9 mouse cellular contexts compared by ENCODE assay signal in genomic region chr10:80692249-80693165, GRCm38 (mm10). TPM values are rescaled to one million over a fixed set of nuclear protein-coding genes. Genes with fewer than 3 reads are reported as not detected.
DNase-seq lines count a peak whose midpoint lies in the region; ATAC-seq and TF ChIP-seq lines count a peak whose summit lies in the region.
"Had no signal": no experiment of that assay in that cellular context is flagged by ENCODE, and none has a peak within 500 bp of the region (broad histone marks: within the 10 kb centered on the region; RNA-seq: fewer than 3 reads in every experiment).

No protein-coding gene starts in this region.

- no peak for ATAC-seq in heart, embryonic 11.5 days (replicated peaks; ENCODE audit: insufficient number of reproducible peaks, low FRiP score, low TSS enrichment)
- no peak for ATAC-seq in stomach, embryonic 15.5 days (ENCODE audit: insufficient read depth, low FRiP score, low read depth)
- no peak for ATAC-seq in stomach, postnatal 0 days (ENCODE audit: low FRiP score, low TSS enrichment)
- ATAC-seq in liver, embryonic 13.5 days (ENCODE audit: low read depth) = no peak
- no peak for ATAC-seq in forebrain, embryonic 14.5 days

- H3K27ac ChIP-seq in heart, embryonic 11.5 days (ENCODE audit: low read depth, low read length) = no peak overlapping the region
- H3K27ac ChIP-seq in stomach, embryonic 15.5 days = 0 out of 2 replicates have a peak overlapping the region, but pooled peaks have one; percentile 18
- H3K27ac ChIP-seq in stomach, postnatal 0 days (replicated peaks) = no peak overlapping the region
- peak overlapping the region; percentile 65 for H3K27ac ChIP-seq in liver, embryonic 13.5 days
- no peak overlapping the region for H3K27ac ChIP-seq in forebrain, embryonic 14.5 days (ENCODE audit: low read depth, low read length)
- H3K27ac ChIP-seq: embryonic facial prominence, embryonic 13.5 days had no signal

- H3K9me3 ChIP-seq in heart, embryonic 11.5 days (replicated peaks; ENCODE audit: control insufficient read depth, low read length) = no peaks in the 10 kb centered on the region
- no peaks in the 10 kb centered on the region for H3K9me3 ChIP-seq in stomach, embryonic 15.5 days
- H3K9me3 ChIP-seq in stomach, postnatal 0 days (ENCODE audit: control insufficient read depth, low read length) = no peaks in the 10 kb centered on the region
- H3K9me3 ChIP-seq in liver, embryonic 13.5 days (replicated peaks) = no peaks in the 10 kb centered on the region
- H3K9me3 ChIP-seq in forebrain, embryonic 14.5 days (replicated peaks; ENCODE audit: control insufficient read depth, low read length) = no peaks in the 10 kb centered on the region
- H3K9me3 ChIP-seq: embryonic facial prominence, embryonic 13.5 days had no signal

- DNase-seq in heart, adult 8-10 months (ENCODE audit: low spot score) = no peak
- DNase-seq in stomach, postnatal 0 days (ENCODE audit: low spot score) = no peak
- no peak for DNase-seq in liver, embryonic 13.5 days
- peak; percentile 55 to 58 for DNase-seq in thymus, postnatal 36 days
- no peak for DNase-seq in forebrain, embryonic 14.5 days (ENCODE audit: low spot score)
- no peak for DNase-seq in cerebellum, adult 11 months

- peaks cover 22% of the 10 kb centered on the region for H3K4me1 ChIP-seq in heart, embryonic 11.5 days (ENCODE audit: control insufficient read depth, insufficient read depth, low read length)
- peaks cover 9% of the 10 kb centered on the region; the same call in 1 of the 2 replicates for H3K4me1 ChIP-seq in stomach, embryonic 15.5 days
- no peaks in the 10 kb centered on the region for H3K4me1 ChIP-seq in stomach, postnatal 0 days (replicated peaks; ENCODE audit: control insufficient read depth, insufficient read depth)
- H3K4me1 ChIP-seq in liver, embryonic 13.5 days (replicated peaks) = peaks cover 62% of the 10 kb centered on the region
- H3K4me1 ChIP-seq in forebrain, embryonic 14.5 days (ENCODE audit: control insufficient read depth, insufficient read depth, low read length) = no peaks in the 10 kb centered on the region

- no peak overlapping the region for H3K4me3 ChIP-seq in heart, embryonic 11.5 days (ENCODE audit: low read depth, low read length)
- H3K4me3 ChIP-seq in stomach, embryonic 15.5 days (replicated peaks) = no peak overlapping the region
- no peak overlapping the region for H3K4me3 ChIP-seq in stomach, postnatal 0 days (ENCODE audit: low read depth, low read length)
- H3K4me3 ChIP-seq in liver, embryonic 13.5 days (replicated peaks) = no peak overlapping the region
- no peak overlapping the region for H3K4me3 ChIP-seq in forebrain, embryonic 14.5 days (ENCODE audit: low read depth, low read length)
- H3K4me3 ChIP-seq: embryonic facial prominence, embryonic 13.5 days had no signal

- no peak overlapping the region for H3K4me2 ChIP-seq in heart, embryonic 11.5 days
- no peak overlapping the region for H3K4me2 ChIP-seq in stomach, embryonic 15.5 days
- no peak overlapping the region for H3K4me2 ChIP-seq in stomach, postnatal 0 days (replicated peaks; ENCODE audit: low read depth)
- 0 out of 2 replicates have a peak overlapping the region, but pooled peaks have one; percentile 2 for H3K4me2 ChIP-seq in liver, embryonic 13.5 days
- no peak overlapping the region for H3K4me2 ChIP-seq in forebrain, embryonic 14.5 days (ENCODE audit: low read length)
- H3K4me2 ChIP-seq: embryonic facial prominence, embryonic 13.5 days had no signal

- WGBS in heart, embryonic 11.5 days (ENCODE audit: insufficient replicate concordance) = 73% methylated on average over 14 of the region's 14 CpGs
- WGBS in stomach, embryonic 15.5 days = 74% methylated on average over 14 of the region's 14 CpGs
- WGBS in stomach, postnatal 0 days = 76% methylated on average over 14 of the region's 14 CpGs
- WGBS in liver, embryonic 13.5 days (ENCODE audit: insufficient replicate concordance) = 50% methylated on average over 14 of the region's 14 CpGs
- 84% methylated on average over 14 of the region's 14 CpGs for WGBS in forebrain, embryonic 14.5 days

- peaks cover 18% of the 10 kb centered on the region for H3K36me3 ChIP-seq in heart, embryonic 11.5 days (ENCODE audit: control insufficient read depth, insufficient read depth, low read length)
- H3K36me3 ChIP-seq in stomach, embryonic 15.5 days = peaks cover 14% of the 10 kb centered on the region
- H3K36me3 ChIP-seq in stomach, postnatal 0 days (ENCODE audit: control insufficient read depth, insufficient read depth, low read length) = peaks cover 15% of the 10 kb centered on the region
- peaks cover 54% of the 10 kb centered on the region for H3K36me3 ChIP-seq in liver, embryonic 13.5 days
- peaks cover 48% of the 10 kb centered on the region for H3K36me3 ChIP-seq in forebrain, embryonic 14.5 days (ENCODE audit: control insufficient read depth, insufficient read depth, low read length)

- no peak for TF ChIP-seq EP300 in stomach, postnatal 0 days (optimal IDR thresholded peaks at IDR 0.05)

- no peak for TF ChIP-seq CTCF in stomach, postnatal 0 days (IDR thresholded peaks at IDR 0.05; ENCODE audit: low read depth)

- H3K9ac ChIP-seq in heart, embryonic 11.5 days (ENCODE audit: low read depth, low read length) = peak overlapping the region; percentile 39; the same call in 1 of the 2 replicates
- H3K9ac ChIP-seq in stomach, embryonic 15.5 days = no peak overlapping the region
- no peak overlapping the region for H3K9ac ChIP-seq in stomach, postnatal 0 days (ENCODE audit: low read length)
- H3K9ac ChIP-seq in liver, embryonic 13.5 days = peak overlapping the region; percentile 20; the same call in 1 of the 2 replicates
- H3K9ac ChIP-seq in forebrain, embryonic 14.5 days (ENCODE audit: low read length) = no peak overlapping the region
- H3K9ac ChIP-seq: embryonic facial prominence, embryonic 13.5 days had no signal

- H3K27me3 ChIP-seq in heart, embryonic 11.5 days (ENCODE audit: control insufficient read depth, insufficient read depth, low read length) = no peaks in the 10 kb centered on the region
- no peaks in the 10 kb centered on the region for H3K27me3 ChIP-seq in stomach, embryonic 15.5 days (replicated peaks)
- H3K27me3 ChIP-seq in stomach, postnatal 0 days (ENCODE audit: control insufficient read depth, insufficient read depth, low read length) = no peaks in the 10 kb centered on the region
- no peaks in the 10 kb centered on the region for H3K27me3 ChIP-seq in liver, embryonic 13.5 days
- no peaks in the 10 kb centered on the region for H3K27me3 ChIP-seq in forebrain, embryonic 14.5 days (replicated peaks; ENCODE audit: control insufficient read depth, insufficient read depth, low read length)
- H3K27me3 ChIP-seq: embryonic facial prominence, embryonic 13.5 days had no signal

RNA-seq across cellular contexts. Expression of gene Mob3a, which starts 9.3 kb away (rescaled TPM):
- 38.9 and 39.0 TPM in 2 replicates for polyA plus RNA-seq in heart, embryonic 11.5 days (2014; fragmentation: Nextera tagmentation; extraction: Ambion mirVana)
- 1 to 10 TPM; 3.8 to 6.0 (median 5.4) TPM for total RNA-seq in heart, adult 8-10 months (2022)
- polyA plus RNA-seq in stomach, embryonic 15.5 days (2015; fragmentation: Nextera tagmentation; extraction: Ambion mirVana) = 46.2 and 47.5 TPM in 2 replicates
- 22.9 and 23.9 TPM in 2 replicates for polyA plus RNA-seq in stomach, postnatal 0 days (2015; fragmentation: Nextera tagmentation; extraction: Ambion mirVana)
- 31.6 and 38.5 TPM in 2 replicates for polyA plus RNA-seq in liver, embryonic 13.5 days (2015; fragmentation: Nextera tagmentation; extraction: Ambion mirVana)
- polyA plus RNA-seq in forebrain, embryonic 14.5 days (2014; fragmentation: Nextera tagmentation; extraction: Ambion mirVana) = 35.7 and 37.2 TPM in 2 replicates

RNA-seq across cellular contexts. Expression of gene Izumo4, which starts 9.5 kb away (rescaled TPM):
- polyA plus RNA-seq in heart, embryonic 11.5 days (2014; fragmentation: Nextera tagmentation; extraction: Ambion mirVana) = 8.2 and 8.5 TPM in 2 replicates
- total RNA-seq in heart, adult 8-10 months (2022) = 1 to 10 TPM; 2.2 to 5.3 (median 3.6) TPM
- polyA plus RNA-seq in stomach, embryonic 15.5 days (2015; fragmentation: Nextera tagmentation; extraction: Ambion mirVana) = 27.1 and 32.0 TPM in 2 replicates
- 14.8 and 18.0 TPM in 2 replicates for polyA plus RNA-seq in stomach, postnatal 0 days (2015; fragmentation: Nextera tagmentation; extraction: Ambion mirVana)
- polyA plus RNA-seq in liver, embryonic 13.5 days (2015; fragmentation: Nextera tagmentation; extraction: Ambion mirVana) = 6.1 and 7.5 TPM in 2 replicates
- polyA plus RNA-seq in forebrain, embryonic 14.5 days (2014; fragmentation: Nextera tagmentation; extraction: Ambion mirVana) = 16.0 and 21.5 TPM in 2 replicates

RNA-seq across cellular contexts. Expression of gene Mknk2, which starts 14.6 kb away (rescaled TPM):
- 62.1 and 68.8 TPM in 2 replicates for polyA plus RNA-seq in heart, embryonic 11.5 days (2014; fragmentation: Nextera tagmentation; extraction: Ambion mirVana)
- 100 to 1,000 TPM; 197 to 243 (median 216) TPM for total RNA-seq in heart, adult 8-10 months (2022)
- polyA plus RNA-seq in stomach, embryonic 15.5 days (2015; fragmentation: Nextera tagmentation; extraction: Ambion mirVana) = 83.9 and 86.3 TPM in 2 replicates
- 55.2 and 61.7 TPM in 2 replicates for polyA plus RNA-seq in stomach, postnatal 0 days (2015; fragmentation: Nextera tagmentation; extraction: Ambion mirVana)
- polyA plus RNA-seq in liver, embryonic 13.5 days (2015; fragmentation: Nextera tagmentation; extraction: Ambion mirVana) = 71.4 and 73.8 TPM in 2 replicates
- polyA plus RNA-seq in forebrain, embryonic 14.5 days (2014; fragmentation: Nextera tagmentation; extraction: Ambion mirVana) = 43.1 and 49.1 TPM in 2 replicates

RNA-seq across cellular contexts. Expression of gene Btbd2, which starts 35.6 kb away (rescaled TPM):
- polyA plus RNA-seq in heart, embryonic 11.5 days (2014; fragmentation: Nextera tagmentation; extraction: Ambion mirVana) = 37.6 and 47.0 TPM in 2 replicates
- total RNA-seq in heart, adult 8-10 months (2022) = 10 to 100 TPM; 44.0 to 52.5 (median 48.5) TPM
- 70.1 and 72.2 TPM in 2 replicates for polyA plus RNA-seq in stomach, embryonic 15.5 days (2015; fragmentation: Nextera tagmentation; extraction: Ambion mirVana)
- polyA plus RNA-seq in stomach, postnatal 0 days (2015; fragmentation: Nextera tagmentation; extraction: Ambion mirVana) = 28.3 and 30.0 TPM in 2 replicates
- polyA plus RNA-seq in liver, embryonic 13.5 days (2015; fragmentation: Nextera tagmentation; extraction: Ambion mirVana) = 11.5 and 12.7 TPM in 2 replicates
- polyA plus RNA-seq in forebrain, embryonic 14.5 days (2014; fragmentation: Nextera tagmentation; extraction: Ambion mirVana) = 42.6 and 52.2 TPM in 2 replicates

RNA-seq across cellular contexts. Expression of gene Ap3d1, which starts 49.6 kb away (rescaled TPM):
- polyA plus RNA-seq in heart, embryonic 11.5 days (2014; fragmentation: Nextera tagmentation; extraction: Ambion mirVana) = 51.5 and 59.3 TPM in 2 replicates
- total RNA-seq in heart, adult 8-10 months (2022) = 10 to 100 TPM; 41.2 to 44.5 (median 43.4) TPM
- 76.1 and 82.3 TPM in 2 replicates for polyA plus RNA-seq in stomach, embryonic 15.5 days (2015; fragmentation: Nextera tagmentation; extraction: Ambion mirVana)
- polyA plus RNA-seq in stomach, postnatal 0 days (2015; fragmentation: Nextera tagmentation; extraction: Ambion mirVana) = 38.7 and 42.7 TPM in 2 replicates
- polyA plus RNA-seq in liver, embryonic 13.5 days (2015; fragmentation: Nextera tagmentation; extraction: Ambion mirVana) = 24.9 and 25.6 TPM in 2 replicates
- 81.0 and 99.5 TPM in 2 replicates for polyA plus RNA-seq in forebrain, embryonic 14.5 days (2014; fragmentation: Nextera tagmentation; extraction: Ambion mirVana)

Comparison
In these comparisons a context has a peak if more than half of its experiments do, and no peak if none do; other contexts are left out.
1. H3K27ac ChIP-seq: peak in stomach, embryonic 15.5 days (single experiment) and liver, embryonic 13.5 days (single experiment); none in heart, embryonic 11.5 days (single experiment), stomach, postnatal 0 days (single experiment) and forebrain, embryonic 14.5 days (single experiment).
2. H3K9ac ChIP-seq: peak in heart, embryonic 11.5 days (single experiment) and liver, embryonic 13.5 days (single experiment); none in stomach, embryonic 15.5 days (single experiment), stomach, postnatal 0 days (single experiment) and forebrain, embryonic 14.5 days (single experiment).
3. DNase-seq: peak in thymus, postnatal 36 days (2 of 2); none in heart, adult 8-10 months (single experiment), stomach, postnatal 0 days (single experiment), liver, embryonic 13.5 days (single experiment), forebrain, embryonic 14.5 days (single experiment) and cerebellum, adult 11 months (single experiment).